Mouse (Mus musculus) hindbrain, embryonic 13.5 days (tissue): ENCODE measurements at regions not wholly inside any gene's neighbourhood (a gene's known extent, or its start where the extent isn't known, plus 50 kb on each side); places are given as distances from the start of the nearest gene placed in this dataset.

Experiments
- ATAC-seq: fragments of 200-750 bp; cut with Nextera tagmentation; 2 replicates; pipeline ENCODE4 v1.8.0; 2017; ENCODE audit warnings: moderate TSS enrichment; ENCODE audit not compliant: low FRiP score
- H3K27ac ChIP-seq: fragments of 300-500 bp; sonication (generic); 2 replicates; pipeline ENCODE4 v1.5.1; 2015; ENCODE audit warnings: inconsistent platforms, mild to moderate bottlenecking, moderate library complexity
- H3K27me3 ChIP-seq: fragments of 300-500 bp; sonication (generic); 2 replicates; pipeline ENCODE4 v1.6.1; 2015; ENCODE audit warnings: mild to moderate bottlenecking, inconsistent platforms
- H3K36me3 ChIP-seq: fragments of 300-500 bp; sonication (generic); 2 replicates; pipeline ENCODE4 v1.6.1; 2015; ENCODE audit warnings: mild to moderate bottlenecking, inconsistent platforms
- H3K4me1 ChIP-seq: fragments of 300-500 bp; sonication (generic); replicated peaks from 2 replicates; pipeline ENCODE4 v1.6.1; 2015; ENCODE audit warnings: inconsistent platforms
- H3K4me2 ChIP-seq: fragments of 300-500 bp; sonication (generic); 2 replicates; pipeline ENCODE4 v1.6.1; 2015; ENCODE audit warnings: inconsistent platforms, mild to moderate bottlenecking, moderate library complexity
- H3K4me3 ChIP-seq: fragments of 300-500 bp; sonication (generic); 2 replicates; pipeline ENCODE4 v1.5.1; 2015; ENCODE audit warnings: mild to moderate bottlenecking, inconsistent platforms
- H3K9ac ChIP-seq: fragments of 300-500 bp; sonication (generic); 2 replicates; pipeline ENCODE4 v1.6.1; 2015; ENCODE audit warnings: mild to moderate bottlenecking, inconsistent platforms
- H3K9me3 ChIP-seq: fragments of 300-500 bp; sonication (generic); 2 replicates; pipeline ENCODE4 v1.6.1; 2016; ENCODE audit warnings: inconsistent platforms
- WGBS: fragments of 180-500 bp; shearing (Covaris S2); methylation state at CpG from one replicate; pipeline ENCODE4 v1.1.7; 2015; 5-methylcytosine and 5-hydroxymethylcytosine counted together

- Histone ChIP-seq H3K4me3 (no peak overlapping the region), H3K9me3 (no peaks in the 10 kb centered on the region), H3K9ac (no peak overlapping the region), H3K4me1 (0 out of 2 replicates have a peak, but pooled peaks cover under 1% of the 10 kb centered on the region), H3K36me3 (no peaks in the 10 kb centered on the region), H3K27me3 (no peaks in the 10 kb centered on the region), H3K4me2 (no peak overlapping the region), H3K27ac (no peak overlapping the region)
- WGBS: 87% methylated on average over 10 of the region's 10 CpGs
- ATAC-seq: no peak
Measured at GRCm38 (mm10) chr9:43692538-43692937, 51.2 kb upstream of the Nectin1 start.
